Mouse (Mus musculus) forebrain, embryonic 12.5 days (tissue): ENCODE data around the gene Flg. TPM values are rescaled to one million over a fixed set of nuclear protein-coding genes. Genes with fewer than 3 reads are reported as not detected.

Experiments used
- ATAC-seq: fragments of 200-750 bp; cut with Nextera tagmentation; 2 replicates; pipeline ENCODE4 v1.8.0; 2017; ENCODE audit warnings: moderate TSS enrichment; ENCODE audit not compliant: low FRiP score
- H3K27ac ChIP-seq: fragments of 300-500 bp; sonication (generic); 2 replicates; pipeline ENCODE4 v1.5.1; 2016; ENCODE audit warnings: mild to moderate bottlenecking
- H3K27me3 ChIP-seq: fragments of 300-500 bp; sonication (generic); 2 replicates; pipeline ENCODE4 v1.6.1; 2016; ENCODE audit warnings: mild to moderate bottlenecking
- H3K36me3 ChIP-seq: fragments of 300-500 bp; sonication (generic); replicated peaks from 2 replicates; pipeline ENCODE4 v1.6.1; 2016; ENCODE audit warnings: mild to moderate bottlenecking
- H3K4me1 ChIP-seq: fragments of 300-500 bp; sonication (generic); 2 replicates; pipeline ENCODE4 v1.6.1; 2016
- H3K4me2 ChIP-seq: fragments of 300-500 bp; sonication (generic); 2 replicates; pipeline ENCODE4 v1.6.1; 2016; ENCODE audit warnings: mild to moderate bottlenecking, moderate library complexity
- H3K4me3 ChIP-seq: fragments of 300-500 bp; sonication (generic); replicated peaks from 2 replicates; pipeline ENCODE4 v1.5.1; 2016; ENCODE audit warnings: mild to moderate bottlenecking
- H3K9ac ChIP-seq: fragments of 300-500 bp; sonication (generic); 2 replicates; pipeline ENCODE4 v1.6.1; 2016; ENCODE audit warnings: mild to moderate bottlenecking
- H3K9me3 ChIP-seq: fragments of 300-500 bp; sonication (generic); 2 replicates; pipeline ENCODE4 v1.6.1; 2016
- WGBS: fragments of 180-500 bp; shearing (Covaris S2); methylation state at CpG from one replicate; pipeline ENCODE4 v1.1.7; 2016; 5-methylcytosine and 5-hydroxymethylcytosine counted together
- polyA plus RNA-seq: library from polyadenylated mRNA; unstranded; fragments of >200 nt; fragmentation: Nextera tagmentation; extraction: Ambion mirVana; gene quantifications from 2 replicates; pipeline ENCODE4 v1.2.1, GENCODE M21; 2016

The Flg gene
- polyA plus RNA-seq: not detected in 2 replicates

DNA sequence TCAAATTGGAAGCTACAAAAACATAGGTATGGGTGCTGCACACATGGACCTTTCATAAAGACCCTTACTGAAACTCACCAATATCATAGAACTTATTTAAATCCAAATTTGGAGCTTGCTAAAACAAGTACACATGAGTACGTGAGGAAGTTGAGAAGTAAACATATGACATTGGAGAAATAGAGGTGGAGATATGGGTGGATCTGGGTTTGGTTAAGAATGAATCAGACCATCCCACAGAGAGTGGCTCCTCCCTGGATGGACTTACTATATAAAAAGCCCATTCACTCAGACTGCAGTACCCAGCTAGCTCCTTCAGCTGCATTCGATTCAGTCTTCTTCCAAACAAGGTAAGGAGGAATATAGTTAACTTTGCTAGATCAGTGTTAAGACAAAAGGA is at the start of gene Flg:
Gene Flg (plus strand): TSS at position 301 of the 400 bp plus-strand sequence.
- H3K4me3 ChIP-seq: no peak within 1 kb of the TSS
- no peaks in the 10 kb centered on the region for H3K4me1 ChIP-seq
- 88% methylated on average over 2 of the region's 2 CpGs for WGBS
- no peaks in the 10 kb centered on the region for H3K36me3 ChIP-seq
- ATAC-seq: no peak
- H3K9me3 ChIP-seq: no peaks in the 10 kb centered on the region
- no peak within 1 kb of the TSS for H3K9ac ChIP-seq
- H3K4me2 ChIP-seq: no peak within 1 kb of the TSS
- no peak within 1 kb of the TSS for H3K27ac ChIP-seq
- no peaks in the 10 kb centered on the region for H3K27me3 ChIP-seq

- H3K4me3 ChIP-seq: no peak overlapping the region
- H3K4me1 ChIP-seq: no peaks in the 10 kb centered on the region
- no peak overlapping the region for H3K9ac ChIP-seq
- no peaks in the 10 kb centered on the region for H3K36me3 ChIP-seq
- no peaks in the 10 kb centered on the region for H3K9me3 ChIP-seq
- H3K27me3 ChIP-seq: no peaks in the 10 kb centered on the region
- H3K4me2 ChIP-seq: no peak overlapping the region
- ATAC-seq: no peak
- no peak overlapping the region for H3K27ac ChIP-seq
- WGBS: 86% methylated on average over 2 of the region's 2 CpGs
Observed at GRCm38 (mm10) chr3:93297542-93297941, 24.2 kb downstream of the Flg start.

- Histone ChIP-seq H3K9ac (no peak overlapping the region), H3K27ac (no peak overlapping the region), H3K27me3 (no peaks in the 10 kb centered on the region), H3K4me2 (no peak overlapping the region), H3K4me3 (no peak overlapping the region), H3K4me1 (no peaks in the 10 kb centered on the region), H3K36me3 (no peaks in the 10 kb centered on the region), H3K9me3 (no peaks in the 10 kb centered on the region)
- WGBS: 90% methylated on average over 6 of the region's 6 CpGs
- no peak for ATAC-seq
Observed at GRCm38 (mm10) chr3:93299832-93300231, 26.5 kb downstream of the Flg start.

DNA sequence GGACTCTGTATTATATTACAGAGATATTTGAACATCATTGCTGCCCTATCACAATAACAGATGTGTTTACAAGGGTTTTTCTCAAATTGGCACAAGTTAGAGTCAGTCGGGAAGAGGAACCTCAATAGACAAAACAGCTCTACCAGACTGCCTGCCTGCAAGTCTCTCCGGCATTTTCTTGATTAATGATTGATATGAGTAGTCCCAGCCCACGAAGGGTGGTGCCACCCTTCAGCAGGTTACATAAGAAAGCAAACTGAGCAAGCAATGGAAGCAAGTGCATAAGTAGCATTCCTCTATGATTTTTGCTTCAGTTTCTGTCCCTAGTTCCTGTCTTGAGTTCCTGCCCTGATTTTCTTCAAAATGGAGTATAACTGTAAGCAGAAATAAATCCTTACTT is 28.6 kb downstream of the Flg start:
- Histone ChIP-seq H3K4me3 (no peak overlapping the region), H3K9me3 (no peaks in the 10 kb centered on the region), H3K27ac (no peak overlapping the region), H3K36me3 (no peaks in the 10 kb centered on the region), H3K27me3 (no peaks in the 10 kb centered on the region), H3K4me1 (no peaks in the 10 kb centered on the region), H3K9ac (no peak overlapping the region), H3K4me2 (no peak overlapping the region)
- 87% methylated on average over 3 of the region's 3 CpGs for WGBS
- no peak for ATAC-seq

GRCm38 (mm10) chr3:93306142-93306541 is 32.8 kb downstream of the Flg start:
- H3K27ac ChIP-seq: no peak overlapping the region
- H3K4me3 ChIP-seq: no peak overlapping the region
- H3K9me3 ChIP-seq: no peaks in the 10 kb centered on the region
- no peaks in the 10 kb centered on the region for H3K27me3 ChIP-seq
- no peak for ATAC-seq
- H3K4me2 ChIP-seq: no peak overlapping the region
- H3K9ac ChIP-seq: no peak overlapping the region
- H3K36me3 ChIP-seq: no peaks in the 10 kb centered on the region
- no peaks in the 10 kb centered on the region for H3K4me1 ChIP-seq
- 76% methylated on average over 2 of the region's 2 CpGs for WGBS

DNA sequence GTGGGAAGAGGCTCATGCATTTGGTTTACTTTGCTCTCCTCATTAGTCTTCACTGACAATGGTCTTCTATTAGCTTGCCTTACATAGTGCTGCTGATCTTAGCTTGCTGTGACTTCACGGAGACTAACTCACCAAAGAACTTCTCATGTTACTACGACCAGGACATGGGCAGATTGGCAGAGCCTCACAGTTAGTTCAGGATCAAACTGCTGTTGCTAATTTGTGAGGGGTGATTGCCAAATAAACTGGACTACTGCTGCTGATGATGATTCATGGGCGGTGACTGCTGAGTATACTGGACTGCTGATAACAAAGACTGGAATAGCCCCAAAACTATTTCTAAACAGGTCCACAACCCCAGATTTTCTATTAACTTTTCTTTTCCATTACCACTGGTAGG is 38.0 kb downstream of the Flg start:
- Histone ChIP-seq H3K27me3 (no peaks in the 10 kb centered on the region), H3K4me2 (no peak overlapping the region)
- no peak for ATAC-seq

DNA sequence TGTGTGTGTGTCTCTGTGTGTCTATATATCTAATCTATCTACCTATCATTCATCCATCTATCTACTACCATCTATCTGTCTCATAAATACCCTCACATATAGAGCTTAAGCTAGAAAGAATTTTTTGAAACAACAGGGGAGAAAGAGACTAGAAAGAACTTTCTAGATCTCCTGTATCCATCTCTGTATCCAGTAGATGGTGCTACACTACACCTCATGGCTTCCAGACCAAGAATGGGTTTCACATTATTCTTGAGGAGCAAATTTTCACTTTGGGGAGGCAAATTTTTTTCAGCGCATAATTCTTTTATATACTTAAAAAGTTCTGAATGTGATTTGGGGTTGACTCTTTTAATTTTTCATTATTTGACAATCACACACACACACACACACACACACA is 41.1 kb downstream of the Flg start:
- ATAC-seq: no peak
- no peak overlapping the region for H3K4me2 ChIP-seq
- no peak overlapping the region for H3K27ac ChIP-seq
- no peaks in the 10 kb centered on the region for H3K4me1 ChIP-seq
- no peak overlapping the region for H3K9ac ChIP-seq
- H3K9me3 ChIP-seq: no peaks in the 10 kb centered on the region
- no peaks in the 10 kb centered on the region for H3K27me3 ChIP-seq
- 90% methylated on average over 1 of the region's 1 CpGs for WGBS
- no peaks in the 10 kb centered on the region for H3K36me3 ChIP-seq
- H3K4me3 ChIP-seq: no peak overlapping the region

More for the DNA sequence above, 38.0 kb downstream of the Flg start:
- Histone ChIP-seq H3K9me3 (no peaks in the 10 kb centered on the region), H3K4me3 (no peak overlapping the region), H3K4me1 (no peaks in the 10 kb centered on the region), H3K27ac (no peak overlapping the region), H3K9ac (no peak overlapping the region), H3K36me3 (no peaks in the 10 kb centered on the region)
- WGBS: 73% methylated on average over 3 of the region's 3 CpGs

GRCm38 (mm10) chr3:93319449-93319848 is 46.1 kb downstream of the Flg start, which contains the start of gene Hrnr:
Gene Hrnr (plus strand): TSS chr3:93319749.
- no peaks in the 10 kb centered on the region for H3K4me1 ChIP-seq
- no peaks in the 10 kb centered on the region for H3K27me3 ChIP-seq
- H3K4me2 ChIP-seq: no peak within 1 kb of the TSS
- ATAC-seq: no peak
- 76% methylated on average over 1 of the region's 2 CpGs for WGBS
- H3K36me3 ChIP-seq: no peaks in the 10 kb centered on the region
- no peak within 1 kb of the TSS for H3K4me3 ChIP-seq
- no peak within 1 kb of the TSS for H3K9ac ChIP-seq
- H3K27ac ChIP-seq: no peak within 1 kb of the TSS
- no peaks in the 10 kb centered on the region for H3K9me3 ChIP-seq

DNA sequence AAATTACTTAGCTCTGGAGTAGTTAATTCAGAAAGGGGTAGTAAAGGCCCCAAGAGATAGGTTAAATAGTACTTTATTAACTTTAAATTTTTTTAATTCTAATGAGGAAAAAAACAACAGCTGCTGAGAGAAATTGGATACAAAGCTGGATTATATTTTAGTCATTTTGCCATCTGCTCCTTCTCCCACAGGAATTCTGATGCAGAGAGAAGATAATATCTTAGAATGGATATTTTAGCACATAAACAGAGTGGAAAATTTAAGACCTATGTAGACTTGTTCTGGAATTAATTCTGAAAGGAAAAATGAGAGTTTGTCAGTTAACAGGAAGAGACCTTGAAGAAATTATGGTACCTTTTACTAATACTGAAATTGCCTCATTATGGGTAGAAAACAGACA is 64.4 kb downstream of the Flg start:
- Histone ChIP-seq H3K27ac (no peak overlapping the region), H3K4me3 (no peak overlapping the region), H3K36me3 (no peaks in the 10 kb centered on the region), H3K9me3 (no peaks in the 10 kb centered on the region), H3K27me3 (no peaks in the 10 kb centered on the region), H3K4me1 (no peaks in the 10 kb centered on the region), H3K9ac (no peak overlapping the region), H3K4me2 (no peak overlapping the region)
- no peak for ATAC-seq

DNA sequence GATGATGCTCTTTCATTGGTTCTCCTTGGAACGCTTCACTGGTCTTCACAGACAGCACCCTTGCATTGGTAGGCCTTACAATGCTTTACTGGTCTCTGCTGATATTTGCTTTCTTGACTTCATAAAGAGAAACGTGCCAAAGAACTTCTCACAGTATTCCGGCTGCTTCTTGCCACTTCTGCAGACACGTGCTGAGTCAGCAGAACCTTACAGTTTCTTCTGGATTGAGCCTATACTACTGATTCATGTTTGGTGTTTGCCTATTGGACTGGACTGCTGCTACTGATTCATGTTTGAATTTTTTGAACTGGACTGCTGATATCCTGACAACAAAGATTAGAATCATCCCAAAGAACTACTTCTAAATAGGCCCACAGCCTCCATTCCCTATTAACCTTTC is 66.7 kb downstream of the Flg start:
- ATAC-seq: no peak
- no peaks in the 10 kb centered on the region for H3K27me3 ChIP-seq
- 94% methylated on average over 4 of the region's 4 CpGs for WGBS

More for the DNA sequence above, 66.7 kb downstream of the Flg start:
- H3K4me1 ChIP-seq: no peaks in the 10 kb centered on the region
- no peak overlapping the region for H3K27ac ChIP-seq
- H3K4me3 ChIP-seq: no peak overlapping the region
- no peaks in the 10 kb centered on the region for H3K9me3 ChIP-seq
- no peak overlapping the region for H3K9ac ChIP-seq
- no peak overlapping the region for H3K4me2 ChIP-seq
- H3K36me3 ChIP-seq: no peaks in the 10 kb centered on the region

Other genes starting within 250 kb of the Flg start
- not detected in 2 replicates for gene Gm4858, start 204.7 kb upstream of the Flg start, polyA plus RNA-seq
- not detected in 2 replicates for gene Crnn, start 128.7 kb upstream of the Flg start, polyA plus RNA-seq
- not detected in 2 replicates for gene Flg2, start 76.2 kb upstream of the Flg start, polyA plus RNA-seq
- gene Hrnr, start 46.2 kb downstream of the Flg start, polyA plus RNA-seq: not detected in 2 replicates
- gene Rptn, start 120.2 kb downstream of the Flg start, polyA plus RNA-seq: not detected in 2 replicates
- gene Tchh, start 168.8 kb downstream of the Flg start, polyA plus RNA-seq: 0.54 and 0.55 TPM in 2 replicates
- gene Tchhl1, start 195.2 kb downstream of the Flg start, polyA plus RNA-seq: not detected in 2 replicates
- 251 and 342 TPM in 2 replicates for gene S100a11, start 247.0 kb downstream of the Flg start, polyA plus RNA-seq